Mouse (Mus musculus): Measurements from ENCODE around the gene 3110082I17Rik. TPM values are rescaled to one million over a fixed set of nuclear protein-coding genes. Genes with fewer than 3 reads are reported as not detected.
A peak's percentile ranks its signal among the peaks of the same experiment; 100 is the strongest.

Gene 3110082I17Rik
- total RNA-seq, 4 experiments from 2014 or later, result 13.7 to 22.1 (median 17.1) TPM

GRCm38 (mm10) chr5:139380385-139381248 lies 79.7 kb downstream of the 3110082I17Rik start:
- peak; percentile 84 to 86 for DNase-seq (ENCODE audit: low spot score in 2 of 2)

- DNase-seq (ENCODE audit: low spot score in 2 of 2), result no peak
These were observed 80.4 kb downstream of the 3110082I17Rik start for GRCm38 (mm10) chr5:139379771-139380384.

GRCm38 (mm10) chr5:139378986-139379629 lies 81.2 kb downstream of the 3110082I17Rik start:
- DNase-seq (ENCODE audit: low spot score in 2 of 2), result no peak

GRCm38 (mm10) chr5:139378271-139378556 lies 82.1 kb downstream of the 3110082I17Rik start:
- DNase-seq (ENCODE audit: low spot score in 2 of 2), result no peak

GRCm38 (mm10) chr5:139377468-139378270 lies 82.7 kb downstream of the 3110082I17Rik start, which contains the start of gene Gpr146:
TSS of gene Gpr146 (plus strand) at chr5:139377697.
- DNase-seq (ENCODE audit: low spot score in 2 of 2), result no peak

GRCm38 (mm10) chr5:139374841-139375240 lies 85.5 kb downstream of the 3110082I17Rik start:
- no peak for DNase-seq (ENCODE audit: low spot score in 2 of 2)

GRCm38 (mm10) chr5:139373889-139374444 lies 86.4 kb downstream of the 3110082I17Rik start:
- DNase-seq (ENCODE audit: low spot score in 2 of 2), result no peak

- no peak for DNase-seq (ENCODE audit: low spot score in 2 of 2)
These were observed 87.2 kb downstream of the 3110082I17Rik start for GRCm38 (mm10) chr5:139373126-139373525.

- DNase-seq (ENCODE audit: low spot score in 2 of 2), result peak; percentile 75 to 84
These were observed 88.5 kb downstream of the 3110082I17Rik start for GRCm38 (mm10) chr5:139371631-139372401.

- no peak for DNase-seq (ENCODE audit: low spot score in 2 of 2)
These were observed 89.2 kb downstream of the 3110082I17Rik start for GRCm38 (mm10) chr5:139371118-139371517.

- no peak for DNase-seq (ENCODE audit: low spot score in 2 of 2)
These were observed 90.0 kb downstream of the 3110082I17Rik start for GRCm38 (mm10) chr5:139370336-139370735.

GRCm38 (mm10) chr5:139368638-139369320 lies 91.5 kb downstream of the 3110082I17Rik start:
- no peak for DNase-seq (ENCODE audit: low spot score in 2 of 2)

- no peak for DNase-seq (ENCODE audit: low spot score in 2 of 2)
These were observed 92.4 kb downstream of the 3110082I17Rik start for GRCm38 (mm10) chr5:139367884-139368458.

- DNase-seq (ENCODE audit: low spot score in 2 of 2), result no peak
These were observed 93.8 kb downstream of the 3110082I17Rik start for GRCm38 (mm10) chr5:139366484-139366883.

- no peak for DNase-seq (ENCODE audit: low spot score in 2 of 2)
These were observed 94.5 kb downstream of the 3110082I17Rik start for GRCm38 (mm10) chr5:139365827-139366226.

GRCm38 (mm10) chr5:139364911-139365571 lies 95.3 kb downstream of the 3110082I17Rik start:
- DNase-seq (ENCODE audit: low spot score in 2 of 2), result no peak

GRCm38 (mm10) chr5:139364260-139364910 lies 95.9 kb downstream of the 3110082I17Rik start:
- DNase-seq (ENCODE audit: low spot score in 2 of 2), result peak; percentile 78 to 92

- no peak for DNase-seq (ENCODE audit: low spot score in 2 of 2)
These were observed 96.5 kb downstream of the 3110082I17Rik start for GRCm38 (mm10) chr5:139363858-139364257.

Measured in layer of hippocampus, adult 8-10 months (tissue).